Mouse (Mus musculus) heart, postnatal 25 days (tissue): ENCODE measurements around the gene Cfi. TPM values are rescaled to one million over a fixed set of nuclear protein-coding genes. Genes with fewer than 3 reads are reported as not detected.

Experiments used
- DNase-seq: peaks from one replicate; pipeline ENCODE4 v3.0.0; 2022; ENCODE audit warnings: low spot score
- intact Hi-C: fragments of 180-260 bp; cut with DNase I; formaldehyde crosslinking; loops from one replicate; pipeline ENCODE4 v1.15.1; 2025
- total RNA-seq, 2 experiments: library from RNA; stranded (reverse); gene quantifications; 2 replicates each; pipeline ENCODE4 v1.2.3; 2021

The Cfi gene
- 1 to 10 TPM in 1 of 2 experiments, under 1 TPM in 1; 0.73 to 1.1 TPM for total RNA-seq

DNA sequence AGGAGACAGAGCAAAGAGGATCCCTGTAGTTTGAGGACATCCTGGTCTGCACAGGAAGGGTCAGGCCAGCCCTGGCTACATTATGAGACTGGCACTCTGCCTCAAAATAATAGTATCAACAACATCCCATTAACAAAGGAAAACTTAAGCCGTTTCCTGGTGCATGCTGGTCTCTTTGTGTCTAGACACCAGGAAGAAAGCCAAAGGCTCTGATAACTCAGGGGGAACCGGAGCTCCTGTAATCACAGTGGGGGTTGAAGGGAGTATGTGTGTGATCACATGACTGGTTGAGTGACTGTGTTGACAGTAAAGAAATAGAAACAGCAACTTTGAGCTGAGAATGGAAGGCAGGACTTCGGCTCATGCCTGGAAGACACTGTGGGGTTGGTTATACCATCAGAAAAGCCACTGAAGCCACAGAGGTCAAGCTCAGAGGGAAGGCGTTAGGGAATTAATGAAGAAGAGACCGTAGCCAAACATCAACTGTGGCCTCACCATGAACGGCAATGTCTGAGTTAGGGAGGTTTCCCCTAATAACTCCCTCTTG, at the start of gene Cfi:
Gene Cfi, plus strand, starts transcription at position 497 of the 547 bp plus-strand sequence.
- no peak for DNase-seq
- intact Hi-C loops: loop anchor here (10.0 kb wide), 1 partner anchor 869 kb away; the partner anchor contains the start of gene Ostc

DNA sequence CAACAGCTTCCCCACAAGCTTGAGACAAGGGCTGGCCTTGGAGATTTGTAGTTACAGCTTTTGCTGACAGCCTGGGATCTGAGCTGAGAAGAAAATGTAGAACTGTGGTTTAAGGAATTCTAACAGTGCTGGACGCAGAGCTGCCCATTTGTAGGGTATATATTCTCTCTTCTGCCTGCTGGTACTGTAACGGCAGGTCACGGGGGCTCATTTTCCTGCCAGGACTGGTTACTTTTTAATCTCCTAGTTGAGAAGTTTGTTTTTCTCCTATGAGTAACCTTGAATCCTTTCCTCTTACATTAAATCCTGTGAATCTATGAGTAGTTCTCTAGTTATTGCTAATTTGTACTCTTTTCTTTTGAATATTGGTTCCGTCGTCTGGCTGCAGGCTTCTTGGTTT, 41.9 kb upstream of the Cfi start:
- DNase-seq: no peak
- intact Hi-C loops: no loop called here

DNA sequence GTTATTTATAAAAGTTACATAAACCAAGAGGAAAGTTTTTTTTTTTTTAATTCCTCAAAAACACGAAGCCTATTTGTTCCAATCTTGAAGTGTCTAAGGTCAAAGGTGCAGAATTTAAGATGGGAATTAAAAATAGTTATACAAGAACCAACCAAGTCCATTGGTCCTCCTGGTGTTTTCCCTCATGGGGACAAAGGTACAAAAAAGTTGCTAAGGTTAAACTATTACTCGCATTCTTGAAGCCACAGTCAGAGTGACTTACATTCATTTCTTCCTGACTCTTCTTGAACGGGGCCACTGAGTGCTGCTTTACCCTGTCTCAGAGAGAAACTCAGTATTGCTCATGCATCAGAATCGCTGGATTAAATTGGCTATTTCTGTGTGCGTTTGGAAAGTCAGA, 38.3 kb upstream of the Cfi start:
- intact Hi-C loops: no loop called here
- no peak for DNase-seq

DNA sequence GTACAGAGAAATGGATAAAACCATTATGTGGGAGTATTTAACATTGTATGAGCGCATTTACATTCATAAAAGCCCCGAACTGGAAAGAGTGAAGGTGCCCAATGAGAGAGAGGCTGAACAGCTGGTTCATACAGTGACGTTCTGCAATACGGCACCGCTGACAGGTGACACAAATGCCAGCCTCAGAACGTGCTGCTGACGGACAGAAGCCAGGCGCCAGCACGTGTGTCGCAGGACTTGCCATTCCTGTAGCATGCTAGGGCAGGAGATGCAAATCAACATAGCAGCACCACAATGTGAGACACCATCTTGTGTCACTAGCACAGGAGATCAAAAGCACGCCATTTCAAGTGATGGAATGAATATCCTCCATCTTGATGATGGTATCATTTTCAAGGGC, 37.1 kb upstream of the Cfi start:
- DNase-seq: no peak
- intact Hi-C loops: no loop called here

DNA sequence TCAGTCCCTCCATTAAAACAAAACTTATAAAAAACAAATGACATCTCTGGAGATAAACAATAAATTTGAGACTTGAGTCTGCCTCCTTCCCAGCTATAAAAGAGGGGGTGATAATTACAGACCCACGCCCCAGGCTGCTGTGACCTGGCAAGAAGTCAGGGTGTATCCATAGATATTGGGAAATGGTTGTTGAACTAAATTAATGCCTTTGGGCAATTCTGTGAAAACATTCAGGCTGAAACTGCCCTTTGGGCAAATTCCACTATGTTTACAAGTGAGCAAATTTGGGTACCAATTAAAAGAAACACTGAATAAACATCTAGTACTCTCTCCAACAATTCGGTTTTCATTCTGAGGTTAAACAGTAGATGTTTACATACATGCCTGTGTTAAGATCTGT, 36.7 kb upstream of the Cfi start:
- intact Hi-C loops: no loop called here
- DNase-seq: no peak

DNA sequence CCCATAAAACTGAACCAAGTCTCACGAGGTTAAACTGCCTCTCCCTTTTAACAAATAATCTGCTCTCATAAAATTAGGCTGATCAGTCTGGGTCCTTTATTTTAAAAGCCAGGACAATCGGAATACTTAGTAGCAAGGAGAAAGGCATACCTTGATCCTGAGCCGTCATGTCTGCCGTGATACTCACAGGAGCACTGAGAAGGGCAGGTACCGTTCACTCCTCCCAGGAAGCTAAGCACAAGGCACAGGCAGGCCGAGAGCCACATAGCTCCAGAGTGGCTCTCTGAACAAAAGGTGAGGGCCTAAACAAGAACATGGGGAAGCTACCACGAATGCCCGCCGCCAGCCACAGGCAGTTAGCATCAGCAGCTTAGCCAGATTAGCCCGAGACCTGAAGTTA, 31.9 kb upstream of the Cfi start, which contains the start of gene Lrit3:
Gene Lrit3, minus strand, starts transcription at position 266 of the 400 bp plus-strand sequence.
- DNase-seq: no peak
- intact Hi-C loops: no loop called here

DNA sequence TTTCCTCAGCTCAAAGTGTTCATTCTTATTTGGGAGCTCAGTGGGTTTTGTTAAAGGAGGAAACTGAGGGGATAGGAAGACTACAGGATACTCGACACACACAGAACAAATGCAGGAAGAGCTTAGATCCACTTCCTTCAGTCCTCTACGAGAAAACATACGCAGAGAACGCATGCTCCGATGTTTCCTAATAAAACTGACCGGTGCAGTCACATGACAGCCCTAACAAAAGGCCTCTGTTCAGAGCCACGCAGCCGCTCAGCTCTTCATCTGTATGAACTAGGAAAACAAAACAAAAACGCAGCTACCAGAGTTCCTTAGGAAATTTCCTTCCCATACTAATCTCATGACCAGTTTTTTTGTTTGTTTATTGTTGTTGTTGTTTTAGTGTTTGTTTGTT, 14.8 kb upstream of the Cfi start:
- intact Hi-C loops: loop anchor here (10.0 kb wide), 1 partner anchor 286 kb away; the partner anchor contains the start of gene Elovl6
- DNase-seq: no peak

DNA sequence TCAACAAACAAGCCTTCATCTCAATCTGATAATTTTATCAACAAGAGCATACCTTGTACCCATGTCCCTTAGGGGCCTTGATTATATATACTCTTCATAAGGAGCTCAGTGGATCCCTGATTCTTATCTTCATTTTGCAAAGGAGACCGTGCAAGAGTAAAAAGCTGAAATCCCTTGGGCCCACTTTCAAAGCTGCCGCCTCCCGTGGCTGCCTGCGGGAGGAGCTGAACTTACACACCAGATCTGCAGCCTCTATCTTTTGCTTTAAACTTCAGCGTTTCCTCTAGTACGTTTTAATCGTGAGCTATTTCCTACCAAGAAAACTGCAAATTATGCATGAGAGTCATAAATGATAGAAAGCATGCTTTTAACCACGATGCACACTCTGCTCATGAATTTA, 13.9 kb upstream of the Cfi start:
- intact Hi-C loops: loop anchor here (10.0 kb wide), 1 partner anchor 287 kb away; the partner anchor contains the start of gene Elovl6
- no peak for DNase-seq

DNA sequence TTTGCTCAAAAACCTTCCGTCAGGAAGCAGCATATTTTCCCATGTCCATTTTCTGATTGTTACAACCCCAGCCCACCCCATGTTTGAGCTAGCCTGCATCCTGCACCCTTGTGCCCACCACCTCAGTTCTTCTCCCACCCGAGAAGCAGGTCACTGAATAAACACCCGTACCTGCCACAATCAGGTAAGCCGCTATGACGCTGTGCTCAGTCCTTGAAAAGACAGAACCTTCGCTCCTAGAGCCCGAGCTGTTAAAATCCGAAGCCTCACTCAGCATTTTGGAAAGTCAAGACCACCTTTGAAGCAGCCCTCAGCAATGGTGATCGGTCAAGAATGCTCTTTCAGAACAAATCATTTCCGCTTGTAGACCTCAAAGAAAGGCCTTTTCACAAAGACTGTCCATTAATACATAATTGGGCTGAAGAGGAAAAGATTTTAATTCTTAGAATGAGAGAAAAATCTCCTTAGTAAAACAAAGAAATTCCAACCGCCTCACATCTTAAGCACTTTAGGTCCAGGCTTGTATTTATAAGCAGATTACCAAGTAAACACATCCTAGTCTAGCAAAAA, 13.4 kb upstream of the Cfi start, which contains the start of gene Rrh:
Gene Rrh, minus strand, starts transcription at position 382 of the 570 bp plus-strand sequence.
- DNase-seq: no peak
- intact Hi-C loops: loop anchor here (10.0 kb wide), 1 partner anchor 287 kb away; the partner anchor contains the start of gene Elovl6

DNA sequence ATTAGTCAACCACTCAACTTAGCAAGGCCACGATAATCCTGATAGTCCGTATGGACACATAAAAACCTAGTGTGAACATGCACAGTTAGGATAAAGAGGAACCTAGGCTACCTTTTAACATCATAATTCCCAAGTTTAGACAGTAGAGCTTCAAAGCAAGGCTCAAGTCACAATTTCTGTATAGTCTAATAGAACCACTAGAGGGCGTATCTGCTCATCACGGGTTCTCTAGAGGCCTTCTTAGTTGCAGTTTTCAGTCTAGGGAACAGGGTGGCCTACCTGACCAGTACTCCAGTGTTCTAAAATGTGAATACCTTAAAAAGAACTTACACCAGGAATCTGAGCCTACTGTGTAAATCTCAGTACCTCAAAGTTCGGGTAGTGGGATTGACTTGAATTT, 12.4 kb upstream of the Cfi start:
- intact Hi-C loops: loop anchor here (10.0 kb wide), 1 partner anchor 288 kb away; the partner anchor contains the start of gene Elovl6
- no peak for DNase-seq

DNA sequence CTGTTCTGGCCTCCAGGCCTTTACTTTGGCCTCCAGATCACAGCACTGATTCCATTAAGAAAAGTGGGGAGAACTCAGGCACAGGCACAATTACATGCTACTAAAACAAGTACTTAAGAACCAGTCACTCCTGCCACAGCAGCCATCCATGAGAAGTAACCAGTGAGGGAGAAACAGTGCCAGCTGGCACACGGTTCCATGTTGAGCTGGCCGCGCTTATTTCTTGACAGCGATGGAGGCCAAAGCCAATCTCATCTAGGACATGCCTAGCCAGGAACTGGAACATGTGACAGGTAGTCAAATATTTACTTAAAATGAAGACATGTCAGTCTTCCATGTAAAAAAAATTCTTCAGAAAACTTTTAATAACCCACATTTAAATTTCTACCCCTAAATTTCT, 11.5 kb upstream of the Cfi start:
- intact Hi-C loops: loop anchor here (10.0 kb wide), 1 partner anchor 289 kb away; the partner anchor contains the start of gene Elovl6

DNA sequence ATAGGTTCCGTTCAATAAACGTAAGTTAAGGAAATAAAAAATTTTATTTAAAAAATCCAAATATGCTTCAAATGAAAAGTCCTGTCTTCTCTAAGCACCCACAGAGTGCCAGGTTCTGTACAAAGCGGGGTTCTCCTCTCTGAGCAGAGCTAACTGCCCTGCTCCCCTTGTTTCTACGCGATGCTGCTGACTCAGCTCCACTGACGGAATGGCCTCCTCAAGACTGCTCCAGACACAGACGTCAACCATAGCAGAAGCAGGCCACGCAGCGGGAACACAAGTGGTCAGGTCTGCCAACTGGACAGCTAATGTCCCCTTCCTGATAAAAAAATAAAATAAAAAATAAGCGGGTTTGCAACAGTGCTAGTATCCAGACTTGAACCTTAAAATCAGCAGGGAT, 10.8 kb upstream of the Cfi start:
- no peak for DNase-seq
- intact Hi-C loops: loop anchor here (5.0 to 10.0 kb wide), 3 partner anchors 237 to 290 kb away; partner anchors contain the start of genes Elovl6 and Sec24b

More for the DNA sequence above, 11.5 kb upstream of the Cfi start:
- no peak for DNase-seq

DNA sequence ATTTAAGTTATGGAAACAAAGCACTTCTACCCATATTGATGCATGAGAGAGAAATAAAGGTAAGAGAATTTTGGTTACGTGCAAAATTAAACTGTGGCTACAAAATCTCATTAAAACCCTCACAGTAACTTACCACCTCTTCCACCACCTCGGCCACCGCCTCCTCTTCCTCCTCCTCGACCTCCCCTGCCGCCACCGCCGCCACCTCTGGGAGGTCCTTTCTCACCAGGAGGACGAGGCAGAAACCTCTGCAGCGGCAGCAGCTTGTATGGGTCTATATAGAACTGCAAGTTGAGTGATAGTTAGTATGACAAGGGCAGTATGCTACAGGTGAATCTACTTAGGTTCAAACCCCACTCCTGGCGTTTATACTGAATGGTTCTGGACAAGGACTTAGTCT, 9.0 kb upstream of the Cfi start:
- DNase-seq: no peak
- intact Hi-C loops: loop anchor here (5.0 to 10.0 kb wide), 3 partner anchors 236 to 292 kb away; partner anchors contain the start of genes Elovl6 and Sec24b

DNA sequence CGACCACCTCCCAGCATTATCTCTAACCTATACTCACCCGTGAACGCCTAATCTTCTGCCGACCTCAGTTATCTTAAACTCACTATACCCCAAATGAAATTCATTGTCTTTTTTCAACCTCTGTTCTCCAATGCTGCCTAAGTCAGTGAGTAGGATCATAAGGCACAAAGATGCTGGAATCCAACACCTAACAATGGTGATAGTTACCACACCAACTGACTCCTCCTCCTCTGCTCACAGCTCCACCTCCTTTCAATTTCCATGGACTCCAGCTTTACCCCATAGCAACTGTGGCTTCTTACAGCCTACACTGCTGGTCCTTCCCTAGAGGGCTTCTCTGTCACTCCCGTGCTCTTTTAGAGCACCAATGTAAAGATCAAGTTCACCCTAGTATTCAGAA, 8.0 kb upstream of the Cfi start:
- no peak for DNase-seq
- intact Hi-C loops: loop anchor here (5.0 to 10.0 kb wide), 3 partner anchors 235 to 293 kb away; partner anchors contain the start of genes Elovl6 and Sec24b

DNA sequence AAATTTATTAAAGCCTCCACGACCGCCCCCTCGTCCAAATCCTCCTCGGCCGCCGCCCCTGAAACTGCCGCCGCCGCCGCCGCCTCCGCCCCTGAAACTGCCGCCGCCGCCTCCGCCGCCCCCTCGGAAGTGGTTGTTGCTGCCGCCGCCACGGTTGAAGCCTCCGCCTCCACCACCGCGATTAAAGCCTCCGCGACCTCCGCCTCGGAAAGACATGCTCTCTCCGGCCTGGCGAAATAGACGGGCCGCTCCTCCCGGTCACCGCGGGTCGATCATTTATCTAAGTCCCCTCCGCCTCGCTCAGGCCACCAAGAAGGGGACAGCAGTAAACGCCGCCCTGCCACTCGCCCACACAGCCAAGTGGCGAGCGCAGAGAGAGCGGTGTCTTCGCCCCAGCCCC, 5.1 kb upstream of the Cfi start:
- intact Hi-C loops: loop anchor here (2.0 to 10.0 kb wide), 4 partner anchors 47 to 874 kb away; partner anchors contain the start of genes Ostc and Pla2g12a
- no peak for DNase-seq

DNA sequence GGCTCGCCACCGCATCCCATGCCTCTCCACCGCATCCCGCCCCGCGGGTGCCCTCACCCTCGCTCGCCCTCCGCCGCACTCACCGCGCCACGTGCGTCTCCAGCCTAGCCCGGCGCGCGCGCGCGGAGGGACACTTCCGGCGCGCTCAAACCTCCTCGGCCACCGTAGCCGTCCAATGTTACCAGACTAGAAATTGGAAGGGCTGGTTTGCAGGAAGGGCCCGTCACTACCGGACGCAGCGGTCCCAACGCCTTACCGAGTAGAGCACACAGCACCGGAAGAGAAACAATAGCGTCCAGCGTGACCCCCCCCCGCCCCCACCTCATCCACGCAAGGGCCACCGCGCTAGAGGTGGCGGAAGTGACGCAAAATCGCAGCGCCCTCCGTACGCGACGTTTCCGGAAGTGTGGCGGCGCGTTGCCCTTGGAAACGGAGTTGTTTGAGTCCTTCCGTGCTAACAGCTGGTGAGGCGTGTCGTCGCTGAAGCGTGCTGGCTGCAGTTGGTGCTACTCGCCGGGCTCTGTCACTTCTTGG, 4.6 kb upstream of the Cfi start, which contains the start of gene Gar1:
Gene Gar1, minus strand, starts transcription at position 362 of the 534 bp plus-strand sequence.
- peak; percentile 90 for DNase-seq
- intact Hi-C loops: loop anchor here (2.0 to 10.0 kb wide), 4 partner anchors 46 to 874 kb away; partner anchors contain the start of genes Ostc and Pla2g12a

DNA sequence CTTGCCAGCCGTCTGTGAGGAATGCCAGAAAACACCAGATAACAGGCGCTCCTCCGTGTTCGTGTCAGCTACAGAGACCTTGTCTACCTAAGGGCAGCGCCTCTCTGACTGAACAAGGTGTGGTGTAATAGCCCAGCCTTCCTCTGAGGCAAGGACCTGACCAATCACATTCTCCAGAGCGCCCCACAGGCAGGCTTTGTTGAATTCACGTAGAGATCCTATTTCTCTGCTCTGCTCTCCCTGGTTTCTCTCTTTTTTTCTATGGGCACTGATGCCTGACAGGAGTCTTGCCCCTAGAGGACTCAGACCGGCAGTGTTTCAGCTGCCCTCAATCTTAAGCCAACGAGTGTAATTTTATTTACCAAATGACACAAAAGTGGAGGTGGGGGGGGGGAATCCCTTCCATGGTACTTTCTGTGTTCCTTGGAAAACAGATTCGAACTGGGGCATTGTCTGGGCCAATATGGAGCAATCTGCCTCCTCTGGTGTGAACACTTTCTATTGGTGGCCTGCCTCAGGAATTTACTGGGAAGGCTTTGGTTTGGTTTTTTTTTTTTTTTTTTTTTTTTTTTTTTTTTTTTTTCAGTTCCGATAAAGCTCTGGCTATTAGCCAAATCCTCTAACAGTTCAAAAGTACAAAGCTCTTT, 490 bp downstream of the Cfi start:
- intact Hi-C loops: loop anchor here (10.0 kb wide), 1 partner anchor 869 kb away; the partner anchor contains the start of gene Ostc
- DNase-seq: no peak

DNA sequence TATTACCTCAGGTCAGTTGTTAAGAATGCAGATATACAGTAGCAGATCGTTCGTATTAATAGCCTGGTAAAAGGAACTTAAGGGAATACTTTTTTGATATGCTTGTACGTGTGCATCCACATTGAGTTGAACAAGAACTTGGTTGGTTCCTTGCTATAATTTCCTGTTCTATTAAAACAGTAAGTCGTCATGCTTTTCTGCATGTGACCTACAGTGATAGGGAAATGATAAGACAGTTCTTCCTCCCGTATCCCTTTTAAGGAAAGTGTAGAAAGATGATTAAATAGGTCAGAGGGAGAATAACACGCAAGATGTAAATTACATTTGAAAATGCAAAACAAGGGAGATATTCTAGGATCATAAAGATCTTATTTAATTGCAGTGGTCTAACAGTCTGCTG, 1.3 kb downstream of the Cfi start:
- DNase-seq: no peak
- intact Hi-C loops: loop anchor here (10.0 kb wide), 1 partner anchor 868 kb away; the partner anchor contains the start of gene Ostc

DNA sequence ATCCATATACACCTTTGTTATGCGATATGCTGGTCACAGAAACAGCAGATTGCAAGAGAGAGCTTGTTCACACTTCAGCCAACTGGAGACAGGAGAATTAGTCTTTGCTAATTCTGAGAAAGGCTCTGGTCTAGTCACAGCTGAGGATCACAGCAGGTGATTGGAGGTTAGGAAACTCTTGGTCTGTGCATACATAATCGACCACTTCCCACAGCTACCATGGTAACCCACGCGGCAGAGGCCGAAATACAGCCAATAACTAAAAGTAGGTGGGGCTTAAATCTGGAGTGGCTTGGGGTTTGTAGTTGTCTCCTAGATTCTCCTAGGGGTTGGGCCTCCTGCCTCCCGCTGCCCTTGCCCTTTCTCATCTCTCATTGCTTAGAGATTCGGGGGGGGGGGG, 2.3 kb downstream of the Cfi start:
- DNase-seq: no peak
- intact Hi-C loops: loop anchor here (10.0 kb wide), 1 partner anchor 867 kb away; the partner anchor contains the start of gene Ostc

DNA sequence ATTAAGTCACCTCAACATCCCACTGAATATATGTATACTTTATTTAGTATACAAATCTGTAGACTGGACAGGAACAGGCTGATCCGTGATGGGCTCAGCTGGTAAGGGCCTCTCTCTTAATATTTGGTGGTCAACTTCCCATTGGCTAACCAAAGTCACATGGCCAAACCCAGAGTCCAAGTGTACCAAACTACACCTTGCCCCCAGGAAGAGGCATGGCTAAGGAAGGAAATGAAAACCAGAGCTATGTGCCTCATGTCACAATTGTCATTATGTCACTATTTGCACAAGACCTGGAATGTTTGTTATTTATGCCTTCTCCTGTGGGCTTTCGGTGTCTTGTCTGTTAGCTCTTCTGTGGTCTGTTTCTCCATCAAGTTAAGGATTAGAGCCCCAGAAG, 10.2 kb downstream of the Cfi start:
- no peak for DNase-seq
- intact Hi-C loops: no loop called here
